Mouse (Mus musculus) CD8-positive naive resting alpha-beta T cell, adult 2 months (primary cell): ENCODE results near the gene Galnt15.
"Not testable (repeated sequence)": the region's sequence is repeated elsewhere in the genome, so short reads cannot be mapped to it uniquely, and the experiment has no call there.

Experiments
- DNase-seq, 2 experiments: peaks; one replicate each; pipeline ENCODE4 v3.0.0; 2022; ENCODE audit warnings: low read depth in 2 of 2, low spot score in 2 of 2

Galnt15 gene

DNA sequence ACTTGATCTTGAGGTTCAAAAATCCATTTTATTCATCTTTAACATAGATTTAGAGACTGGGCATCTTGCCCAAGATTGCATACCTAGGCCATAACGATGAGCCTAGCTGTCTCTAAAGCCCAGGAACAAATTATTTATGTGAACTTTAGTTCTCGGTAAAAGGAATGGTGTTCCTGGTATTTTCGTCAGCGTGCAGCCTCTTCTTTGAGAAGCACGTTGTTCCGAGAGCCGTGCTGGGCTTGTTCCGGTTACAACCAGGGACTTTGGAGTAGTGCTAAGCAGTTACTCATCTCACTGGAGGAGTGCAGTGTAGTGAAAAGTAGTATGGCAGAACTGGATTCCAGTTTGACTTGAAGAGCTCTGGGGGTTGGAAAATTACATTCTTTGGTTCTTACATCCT, 57.4 kb downstream of the Galnt15 start:
- no peak for DNase-seq

DNA sequence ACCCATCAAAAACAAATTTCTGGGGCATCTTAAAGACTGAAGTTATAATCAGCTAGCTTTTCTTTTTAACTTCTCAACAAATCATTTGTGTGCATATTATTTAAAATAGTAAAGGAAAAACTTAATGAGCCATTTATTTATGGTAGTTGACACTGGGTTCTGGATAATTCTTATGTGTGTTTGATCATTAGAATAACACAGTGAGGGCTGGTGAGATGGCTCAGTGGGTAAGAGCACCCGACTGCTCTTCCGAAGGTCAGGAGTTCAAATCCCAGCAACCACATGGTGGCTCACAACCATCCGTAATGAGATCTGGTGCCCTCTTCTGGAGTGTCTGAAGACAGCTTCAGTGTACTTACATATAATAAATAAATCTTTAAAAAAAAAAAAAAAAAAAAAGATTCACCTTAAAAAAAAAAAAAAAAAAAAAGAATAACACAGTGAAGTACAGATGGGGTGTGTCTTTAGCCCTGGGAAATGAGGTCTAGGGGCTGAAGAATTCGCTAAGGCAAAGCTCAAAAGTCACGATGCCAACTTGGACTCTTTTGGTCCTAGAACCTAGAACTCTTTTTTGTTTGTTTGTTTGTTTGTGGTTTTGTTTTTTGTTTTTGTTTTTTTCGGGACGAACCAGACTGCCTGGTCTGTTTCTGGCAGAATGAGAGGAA, 58.9 kb downstream of the Galnt15 start:
- DNase-seq, result not testable (repeated sequence)

DNA sequence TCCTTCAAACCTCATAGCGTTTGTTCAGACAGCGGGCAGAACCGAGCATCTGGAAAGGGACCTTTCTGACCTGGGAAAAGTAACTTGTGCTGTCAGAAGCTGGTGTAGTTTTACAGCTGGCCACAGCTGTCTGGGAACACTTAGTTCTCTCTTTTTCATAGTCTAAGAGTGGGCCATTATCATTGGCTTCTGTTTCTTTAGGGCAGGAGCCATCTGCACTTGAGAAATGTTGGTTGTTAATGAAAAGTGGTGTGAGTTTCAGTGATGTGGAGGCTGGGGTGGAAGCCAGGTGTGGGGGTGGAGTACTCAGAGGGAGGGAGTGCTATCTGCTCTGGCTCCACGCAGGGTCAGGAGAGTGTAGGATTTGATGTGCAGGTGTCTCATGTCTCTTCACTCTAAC, 62.3 kb downstream of the Galnt15 start:
- DNase-seq, result no peak

DNA sequence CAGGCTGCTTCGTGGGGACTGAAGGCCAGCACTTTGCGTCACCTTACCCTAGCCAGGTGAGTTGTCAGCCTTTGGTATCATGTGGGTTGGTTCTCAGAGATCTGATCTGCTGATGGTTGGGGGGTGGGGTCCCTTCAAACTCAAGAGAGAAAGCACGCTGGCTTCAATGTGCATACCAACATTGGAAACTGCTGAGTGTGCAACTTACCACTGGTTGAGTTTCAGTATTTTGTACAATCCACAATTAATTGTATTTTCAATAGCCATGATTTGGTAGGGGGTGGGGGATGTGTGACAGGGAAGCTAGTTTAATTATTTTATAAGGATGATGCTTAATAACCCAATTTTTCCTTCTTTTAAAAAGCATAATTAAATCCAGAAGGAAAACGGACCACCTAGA, 62.9 kb downstream of the Galnt15 start:
- DNase-seq, result no peak

DNA sequence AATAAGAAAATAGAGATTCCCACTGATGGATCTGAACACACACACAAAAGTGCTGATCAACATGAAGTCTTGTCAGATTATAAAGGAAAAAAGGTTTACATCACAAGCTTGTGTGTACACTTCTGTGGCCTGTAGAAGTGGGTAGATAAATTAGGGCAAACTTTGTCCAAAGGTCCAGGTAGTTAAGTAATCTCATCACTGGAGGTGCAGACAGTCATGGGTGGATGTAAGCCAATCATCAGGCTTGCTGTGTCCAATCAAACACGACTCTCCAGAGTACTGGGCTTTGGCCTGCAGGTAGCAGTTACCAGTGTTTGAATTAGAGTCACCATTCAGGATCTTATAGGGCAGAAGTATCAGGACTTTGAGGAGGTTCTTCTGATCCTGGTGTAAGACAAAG, 64.2 kb downstream of the Galnt15 start:
- no peak for DNase-seq

DNA sequence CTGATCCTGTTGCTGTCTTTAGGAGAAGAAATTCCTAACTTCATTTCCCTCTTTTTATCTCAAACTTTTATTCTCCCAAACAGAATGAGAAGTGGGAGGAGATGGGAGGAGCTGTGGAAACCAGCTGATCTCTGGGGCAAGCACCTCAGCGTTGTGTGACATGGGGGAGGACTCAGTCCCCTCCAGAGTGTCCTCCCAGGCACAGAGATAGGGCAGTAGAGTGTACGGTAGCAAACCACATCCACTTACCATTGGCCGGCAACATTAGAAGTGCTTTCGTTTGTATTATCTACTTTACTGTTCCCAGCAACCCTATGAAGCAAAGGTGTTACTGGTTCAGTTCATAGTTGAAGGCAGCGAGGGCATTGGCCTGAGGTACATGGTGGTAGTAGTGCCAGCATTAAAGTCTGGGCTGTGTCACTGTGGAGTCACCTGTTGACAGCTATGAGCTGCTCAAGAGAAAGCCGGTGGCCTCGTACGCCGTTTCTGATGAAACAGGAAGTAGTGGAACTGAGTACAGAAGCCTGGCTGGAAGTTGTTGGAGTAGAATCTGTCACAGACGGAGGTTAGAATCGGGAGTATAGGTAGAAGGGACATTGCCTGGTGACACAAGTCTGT, 64.8 kb downstream of the Galnt15 start:
- DNase-seq, result no peak

DNA sequence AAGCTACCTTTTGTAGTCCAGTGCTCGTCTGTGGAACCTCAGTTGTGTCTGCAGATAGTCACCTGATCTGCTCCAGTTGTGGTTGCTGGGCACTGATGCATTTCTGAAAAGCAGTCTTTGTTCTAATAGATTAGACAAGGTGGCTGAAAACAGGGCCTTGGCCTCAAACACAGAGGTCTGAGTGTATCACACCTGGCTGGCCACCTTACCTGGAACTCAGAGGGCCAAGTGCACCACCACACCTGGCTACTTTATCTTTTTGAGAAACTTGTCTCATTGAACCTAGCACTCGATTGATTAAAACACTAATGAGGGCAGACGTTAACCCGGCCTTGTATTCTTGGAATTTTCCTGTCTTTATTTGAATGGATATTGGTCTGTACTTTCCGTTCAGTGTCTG, 66.9 kb downstream of the Galnt15 start:
- DNase-seq, result no peak

DNA sequence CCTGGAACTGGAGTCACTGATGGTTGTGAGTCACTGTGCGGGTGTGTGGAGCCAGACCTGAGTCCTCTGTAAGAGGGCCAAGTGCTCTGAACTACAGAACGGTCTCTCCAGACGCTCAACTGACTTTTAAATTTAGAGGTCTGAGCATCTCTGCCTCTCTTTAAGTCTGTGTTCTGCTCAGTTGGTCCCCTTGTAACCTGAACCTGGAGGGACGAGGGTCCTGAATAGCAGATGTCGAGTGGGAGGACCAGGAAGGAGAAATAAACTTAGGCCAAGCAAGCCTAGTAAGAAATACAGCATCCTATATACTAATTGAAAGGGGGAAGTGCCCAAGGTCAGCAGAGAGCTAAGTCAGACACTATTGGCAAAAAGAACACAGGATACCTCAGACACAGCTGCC, 68.0 kb downstream of the Galnt15 start:
- DNase-seq, result no peak

DNA sequence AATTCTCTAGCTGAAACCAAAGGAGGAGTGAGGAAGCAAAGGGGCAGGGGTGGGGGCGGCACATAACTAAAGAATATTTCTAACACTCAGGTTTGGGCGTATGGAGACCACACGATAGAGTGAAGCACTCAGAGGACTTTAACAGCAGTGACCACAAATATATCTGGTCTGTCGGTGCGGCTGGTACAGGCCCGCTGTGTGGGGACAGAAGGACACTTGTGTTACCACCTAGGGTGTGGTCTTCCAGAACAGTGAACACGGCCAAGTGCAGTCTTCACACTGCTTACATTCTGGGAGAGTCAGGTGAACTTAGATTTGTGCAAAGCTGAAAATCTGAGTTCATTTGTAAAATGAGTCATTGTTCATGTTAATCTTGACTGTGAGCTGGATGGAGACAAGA, 68.9 kb downstream of the Galnt15 start:
- no peak for DNase-seq

DNA sequence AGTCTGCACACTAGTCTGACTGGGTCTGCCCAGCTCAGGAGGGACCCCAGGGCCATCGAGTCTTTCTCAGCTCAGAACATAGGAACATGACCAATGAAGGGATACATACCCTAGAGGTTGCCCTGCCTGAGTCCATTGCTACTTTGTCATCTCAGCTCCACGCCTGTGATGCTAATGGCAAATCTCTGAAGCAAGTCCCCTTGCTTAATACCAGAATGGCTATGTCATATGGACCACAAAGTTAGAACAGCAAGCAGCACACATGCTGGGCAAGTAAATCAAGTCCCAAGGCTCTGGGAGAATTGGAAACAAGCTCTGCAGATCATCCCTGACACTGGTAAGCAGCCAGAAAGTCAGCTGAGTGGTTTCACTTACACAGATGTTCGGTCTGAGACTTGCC, 70.2 kb downstream of the Galnt15 start:
- no peak for DNase-seq

DNA sequence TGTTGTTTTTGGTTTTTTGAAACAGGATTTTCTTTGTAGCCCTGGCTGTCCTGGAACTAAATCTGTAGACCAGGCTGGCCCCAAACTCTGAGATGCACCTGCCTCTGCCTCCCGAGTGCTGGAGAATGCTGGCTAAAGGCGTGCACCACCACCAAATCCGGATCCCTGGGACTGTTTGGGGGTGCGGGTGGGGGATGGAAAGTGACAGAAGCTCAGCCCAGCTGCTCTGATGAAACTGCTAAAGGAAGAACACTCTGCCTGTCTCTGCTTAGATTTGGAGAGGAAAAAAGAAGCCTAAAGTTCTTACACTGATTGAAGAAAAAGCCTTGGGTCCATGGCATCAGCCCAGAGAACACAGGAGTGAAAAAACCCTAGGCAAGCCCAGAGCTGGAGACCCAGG, 74.8 kb downstream of the Galnt15 start:
- no peak for DNase-seq

DNA sequence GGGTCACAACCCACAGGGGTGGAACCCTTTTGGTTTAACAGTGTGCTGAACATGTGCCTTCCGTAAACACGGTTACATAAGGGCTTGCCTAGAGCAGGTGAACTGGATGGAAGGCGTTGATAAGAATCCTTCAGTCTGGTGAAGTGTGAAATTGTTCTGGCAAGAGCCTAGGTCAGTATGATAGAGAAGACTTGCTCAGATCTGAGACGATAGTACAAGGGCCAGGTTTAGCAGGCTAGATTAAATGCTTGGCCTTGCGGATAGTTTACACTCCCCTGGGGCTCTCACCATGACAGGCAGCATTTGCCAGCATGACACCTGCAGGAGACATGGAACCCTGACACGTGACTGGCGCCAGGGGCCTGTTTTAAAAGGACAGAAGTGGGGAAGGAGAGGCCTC, 76.9 kb downstream of the Galnt15 start:
- no peak for DNase-seq

DNA sequence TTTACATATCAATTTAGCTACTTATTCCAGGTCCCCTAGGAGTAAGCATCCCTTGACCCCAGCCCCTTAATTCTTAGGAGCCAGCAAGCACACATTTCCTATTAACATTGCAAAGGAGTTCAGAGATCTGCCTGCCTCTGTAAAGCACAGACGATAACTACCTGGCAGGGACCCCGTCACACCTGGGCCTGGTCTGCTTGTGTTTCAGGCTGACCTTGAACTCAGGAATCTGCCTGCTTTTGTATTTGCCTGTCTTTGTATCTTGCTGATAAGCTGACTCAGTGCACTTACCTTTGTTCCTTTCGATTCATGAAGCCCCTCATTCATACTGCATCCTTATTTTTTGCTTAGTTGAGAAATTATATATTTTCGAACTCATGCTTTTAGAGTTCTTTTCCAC, 78.1 kb downstream of the Galnt15 start:
- no peak for DNase-seq
